Mouse (Mus musculus) myocyte (in vitro differentiated cells): ENCODE data around the gene Nrsn2.

ENCODE experiments used
- POLR2A ChIP-seq: IDR thresholded peaks from one replicate; pipeline ENCODE4 v1.6.1; 2011; ENCODE audit warnings: low read depth, mild to moderate bottlenecking, control low read depth, moderate library complexity; ENCODE audit not compliant: insufficient read length
- POLR2AphosphoS2 ChIP-seq: IDR thresholded peaks from one replicate; pipeline ENCODE4 v1.6.1; 2011; ENCODE audit warnings: low read depth, control low read depth; ENCODE audit not compliant: insufficient read length
- USF1 ChIP-seq: IDR thresholded peaks from one replicate; pipeline ENCODE4 v1.6.1; 2011; ENCODE audit warnings: low read depth, mild to moderate bottlenecking, control low read depth, moderate library complexity

- TF ChIP-seq POLR2A, result no peak
- TF ChIP-seq USF1, result no peak
- no peak for TF ChIP-seq POLR2AphosphoS2
These were observed 33.3 kb upstream of the Nrsn2 start for GRCm38 (mm10) chr2:152409781-152410180.
